Mouse (Mus musculus) layer of hippocampus, postnatal 10 days (tissue): ENCODE measurements around the gene Dnajc3. TPM values are rescaled to one million over a fixed set of nuclear protein-coding genes. Genes with fewer than 3 reads are reported as not detected.

Source experiments
- DNase-seq, 2 experiments: peaks; one replicate each; pipeline ENCODE4 v3.0.0; 2021; ENCODE audit warnings: low spot score in 2 of 2
- total RNA-seq, 2 experiments: library from RNA; stranded (reverse); gene quantifications; 2 replicates each; pipeline ENCODE4 v1.2.3; 2021

Dnajc3 gene
- total RNA-seq, 2 experiments from 2014 or later, result 28.1 to 30.1 TPM

- no peak for DNase-seq
Observed at GRCm38 (mm10) chr14:118930777-118931176, 7.0 kb upstream of the Dnajc3 start.

GRCm38 (mm10) chr14:118931181-118931580 lies 6.6 kb upstream of the Dnajc3 start:
- DNase-seq, result no peak

GRCm38 (mm10) chr14:118932956-118933355 lies 4.8 kb upstream of the Dnajc3 start:
- DNase-seq, result no peak

GRCm38 (mm10) chr14:118934686-118935085 lies 3.1 kb upstream of the Dnajc3 start:
- no peak for DNase-seq

- DNase-seq, result no peak
Observed at GRCm38 (mm10) chr14:118936236-118936635, 1.5 kb upstream of the Dnajc3 start.

GRCm38 (mm10) chr14:118936952-118937351 lies 824 bp upstream of the Dnajc3 start:
- DNase-seq, result no peak

DNA sequence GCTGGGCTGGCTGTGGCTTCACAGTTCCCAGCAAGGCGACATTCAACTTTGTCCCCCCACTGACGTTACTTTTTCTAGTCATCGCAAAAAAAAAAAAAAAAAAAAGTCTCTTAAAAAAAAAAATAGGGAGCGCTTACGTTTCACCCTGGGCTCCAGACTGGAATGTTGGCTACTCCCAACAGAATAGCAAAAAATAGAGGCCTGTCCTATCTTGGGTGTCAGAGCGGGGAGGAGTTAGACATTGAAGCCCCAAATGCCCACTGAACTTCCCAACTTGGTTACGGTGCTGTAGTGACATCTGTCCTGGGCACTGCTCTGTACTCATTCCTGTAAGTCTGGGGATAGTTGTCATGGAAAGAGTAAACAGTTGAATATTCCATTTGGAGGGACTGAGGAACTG lies 775 bp downstream of the Dnajc3 start:
- no peak for DNase-seq

- no peak for DNase-seq
Observed at GRCm38 (mm10) chr14:118940796-118941495, 3.2 kb downstream of the Dnajc3 start.

GRCm38 (mm10) chr14:118942076-118942475 lies 4.3 kb downstream of the Dnajc3 start:
- no peak for DNase-seq

GRCm38 (mm10) chr14:118944702-118945101 lies 6.9 kb downstream of the Dnajc3 start:
- DNase-seq, result no peak

DNA sequence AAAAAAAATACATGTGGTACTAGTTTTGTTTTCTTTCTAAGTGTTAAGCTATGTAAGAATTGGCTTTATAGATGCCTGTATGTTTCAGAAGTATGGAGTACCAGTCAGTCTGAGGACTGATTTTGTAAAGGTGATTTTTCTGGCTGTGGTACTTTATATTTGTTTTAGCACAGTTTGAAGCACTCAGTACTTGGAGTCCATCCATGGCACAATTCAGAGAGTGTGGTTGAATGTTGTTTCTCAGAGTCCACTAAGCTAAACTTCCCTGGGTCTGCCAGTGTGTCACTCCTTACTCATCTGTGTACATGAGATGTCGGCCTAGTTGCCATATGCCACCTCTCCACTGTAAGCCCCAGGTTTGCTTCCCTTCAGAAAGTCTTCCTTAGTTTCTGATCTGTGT lies 11.1 kb downstream of the Dnajc3 start:
- no peak for DNase-seq

DNA sequence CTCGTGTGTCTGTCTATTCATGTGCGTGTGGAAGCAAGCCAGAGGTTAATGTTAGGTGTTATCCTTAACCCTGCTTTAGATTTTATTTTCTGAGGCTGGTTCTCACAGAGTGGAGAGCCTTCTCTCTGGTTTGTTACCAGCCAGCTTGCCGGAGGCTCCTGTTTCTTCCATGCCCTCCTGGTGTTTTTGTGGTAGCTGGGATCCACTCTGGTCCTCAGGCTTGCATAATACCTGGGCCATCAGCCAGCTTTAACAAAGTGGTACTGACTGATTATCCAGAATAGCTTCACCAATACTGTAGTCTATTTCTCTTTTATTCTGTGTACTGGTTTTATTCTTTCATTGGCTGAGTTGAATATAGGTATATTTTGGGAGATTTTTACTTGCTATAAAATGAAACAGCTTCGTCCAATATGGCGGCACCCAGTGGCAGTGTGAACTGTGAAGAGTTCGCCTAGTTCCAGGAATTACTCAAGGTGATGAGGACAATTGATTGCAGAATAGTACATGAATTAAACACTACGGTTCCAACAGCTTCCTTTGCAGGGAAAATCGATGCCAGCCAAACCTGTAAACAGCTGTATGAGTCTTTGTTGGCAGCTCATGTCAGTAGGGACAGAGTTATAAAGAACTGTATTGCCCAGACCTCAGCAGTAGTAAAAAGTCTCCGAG lies 14.3 kb downstream of the Dnajc3 start:
- DNase-seq, result no peak

GRCm38 (mm10) chr14:118958010-118958409 lies 20.2 kb downstream of the Dnajc3 start:
- DNase-seq, result no peak

GRCm38 (mm10) chr14:118965356-118966000 lies 27.7 kb downstream of the Dnajc3 start:
- DNase-seq, result no peak

- DNase-seq, result no peak
Observed at GRCm38 (mm10) chr14:118967646-118968045, 29.9 kb downstream of the Dnajc3 start.

GRCm38 (mm10) chr14:118972268-118972667 lies 34.5 kb downstream of the Dnajc3 start:
- DNase-seq, result no peak

- DNase-seq, result no peak
Observed at GRCm38 (mm10) chr14:118977136-118977816, 39.5 kb downstream of the Dnajc3 start.

- no peak for DNase-seq
Observed at GRCm38 (mm10) chr14:118979571-118980325, 42.0 kb downstream of the Dnajc3 start.

DNA sequence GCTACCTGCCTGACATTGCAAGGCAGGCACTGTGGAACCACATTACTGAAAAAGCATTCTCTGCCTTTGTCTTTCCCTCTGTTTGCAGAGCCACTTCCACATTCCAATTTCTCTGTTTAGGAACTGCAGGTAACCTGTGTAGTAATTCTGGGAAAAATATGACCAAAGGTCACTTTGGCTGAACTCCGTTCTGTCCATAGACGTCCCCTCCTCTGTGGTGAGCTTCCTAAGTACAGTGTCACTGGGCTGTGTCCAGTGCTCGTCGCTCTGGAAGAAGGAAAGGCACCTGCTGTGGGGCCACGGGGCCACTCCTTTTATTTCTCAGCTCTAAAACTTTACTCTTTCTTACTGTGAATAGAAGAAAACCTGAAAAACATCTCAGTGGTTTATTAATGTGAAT lies 42.6 kb downstream of the Dnajc3 start:
- no peak for DNase-seq

DNA sequence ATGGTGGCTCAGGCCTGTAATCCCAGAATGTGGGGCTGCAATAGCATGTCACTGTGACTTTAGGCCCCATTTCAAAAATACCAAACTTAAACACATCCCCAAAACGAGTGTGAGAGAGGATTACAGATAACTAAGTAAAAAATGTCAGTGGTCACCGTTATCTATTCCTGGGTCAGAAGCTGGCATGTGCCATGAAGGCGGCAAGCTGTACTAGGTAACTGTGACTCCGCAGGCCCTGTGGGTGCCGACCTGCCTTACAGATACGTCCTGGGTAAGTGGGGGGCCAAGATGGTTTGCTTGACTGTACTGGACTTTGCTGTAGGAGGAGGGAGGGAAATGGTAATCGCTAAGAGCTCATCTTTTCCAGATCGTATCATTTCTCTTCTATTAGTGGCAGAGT lies 43.1 kb downstream of the Dnajc3 start:
- no peak for DNase-seq
